Mouse (Mus musculus): ENCODE data around the gene Mdga2.

The Mdga2 gene

DNA sequence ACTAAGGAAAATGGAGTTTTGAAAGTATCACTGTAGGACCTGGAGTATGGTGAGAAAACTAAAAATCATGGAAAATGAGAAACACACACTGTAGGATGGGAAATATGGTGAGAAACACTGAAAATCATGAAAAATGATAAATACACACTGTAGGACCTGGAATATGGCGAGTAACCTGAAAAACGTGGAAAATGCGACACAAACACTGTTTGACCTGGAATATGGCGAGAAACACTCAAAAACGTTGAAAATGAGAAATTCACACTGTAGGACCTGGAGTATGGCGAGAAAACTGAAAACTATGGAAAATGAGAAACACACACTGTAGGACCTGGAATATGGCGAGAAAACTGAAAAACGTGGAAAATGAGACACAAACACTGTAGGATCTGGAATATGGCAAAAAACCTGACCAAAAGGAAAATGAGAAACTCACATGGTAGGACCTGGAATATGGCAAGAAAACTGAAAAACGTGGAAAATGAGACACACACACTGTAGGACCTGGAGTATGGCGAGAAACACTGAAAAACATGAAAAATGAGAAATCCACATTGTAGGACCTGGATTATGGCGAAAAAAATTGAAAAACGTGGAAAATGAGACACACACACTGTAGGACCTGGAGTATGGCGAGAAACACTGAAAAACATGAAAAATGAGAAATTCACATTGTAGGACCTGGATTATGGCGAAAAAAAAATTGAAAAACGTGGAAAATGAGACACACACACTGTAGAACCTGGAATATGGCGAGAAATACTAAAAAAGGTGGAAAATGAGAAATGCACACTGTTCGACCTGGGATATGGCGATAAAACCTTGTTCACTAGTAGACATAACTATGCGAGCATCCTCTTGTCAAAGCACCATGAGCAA lies 163.0 kb downstream of the Mdga2 start:
- peak; percentile 56 for DNase-seq (ENCODE audit: inconsistent ontology term)

DNA sequence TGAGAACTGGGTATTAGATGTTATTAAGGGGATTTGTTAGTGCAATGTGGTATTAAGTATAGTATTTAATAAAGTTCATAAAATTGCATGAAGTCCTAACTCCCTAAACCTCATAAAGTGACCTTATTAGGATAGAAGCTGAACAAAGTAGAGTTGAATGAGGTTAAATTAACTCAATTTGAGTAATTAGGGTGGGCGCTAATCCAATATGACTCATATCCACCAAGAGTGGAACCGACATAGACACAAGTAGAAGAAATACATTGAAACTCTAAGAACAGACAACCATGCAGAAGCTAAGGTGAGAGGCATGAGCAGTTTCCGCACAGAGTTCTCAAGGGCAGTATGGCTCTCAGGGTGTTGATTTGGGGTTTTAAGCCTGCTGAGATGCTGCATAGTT lies 165.7 kb downstream of the Mdga2 start:
- peak; percentile 75 for DNase-seq (ENCODE audit: inconsistent ontology term)

DNA sequence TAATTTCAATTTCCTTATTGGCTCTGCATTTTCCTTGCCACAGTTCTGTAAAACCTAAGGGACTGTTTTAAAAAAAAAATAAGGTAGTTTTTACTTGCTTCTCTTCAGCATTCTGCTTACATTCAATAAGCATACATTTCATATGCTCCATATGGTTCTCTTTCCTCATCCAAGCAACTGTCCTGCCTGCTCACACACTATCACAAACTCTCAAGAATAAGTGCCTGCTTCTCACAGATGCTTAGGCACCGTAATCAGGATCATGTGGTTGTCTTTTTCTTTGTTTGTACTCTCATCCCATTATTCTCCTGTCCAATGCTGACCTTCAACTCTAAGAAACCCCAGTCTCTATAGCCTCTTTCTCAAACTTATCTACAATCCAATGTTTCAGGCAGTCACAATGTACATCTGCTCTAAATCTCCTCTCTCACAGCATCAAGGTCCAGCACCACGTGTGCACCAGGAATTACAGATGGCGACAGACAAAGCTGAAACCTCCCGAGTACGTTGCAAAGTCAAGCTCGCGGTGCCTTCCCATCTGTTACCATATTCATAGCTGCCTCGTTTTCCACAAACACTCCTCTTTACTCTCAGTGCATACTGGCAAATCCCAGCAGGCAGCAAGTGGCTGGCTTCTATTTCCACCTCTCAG lies 177.1 kb downstream of the Mdga2 start:
- no peak for DNase-seq (ENCODE audit: inconsistent ontology term)

GRCm38 (mm10) chr12:67041865-67042264 lies 180.5 kb downstream of the Mdga2 start:
- DNase-seq (ENCODE audit: inconsistent ontology term), result no peak

DNA sequence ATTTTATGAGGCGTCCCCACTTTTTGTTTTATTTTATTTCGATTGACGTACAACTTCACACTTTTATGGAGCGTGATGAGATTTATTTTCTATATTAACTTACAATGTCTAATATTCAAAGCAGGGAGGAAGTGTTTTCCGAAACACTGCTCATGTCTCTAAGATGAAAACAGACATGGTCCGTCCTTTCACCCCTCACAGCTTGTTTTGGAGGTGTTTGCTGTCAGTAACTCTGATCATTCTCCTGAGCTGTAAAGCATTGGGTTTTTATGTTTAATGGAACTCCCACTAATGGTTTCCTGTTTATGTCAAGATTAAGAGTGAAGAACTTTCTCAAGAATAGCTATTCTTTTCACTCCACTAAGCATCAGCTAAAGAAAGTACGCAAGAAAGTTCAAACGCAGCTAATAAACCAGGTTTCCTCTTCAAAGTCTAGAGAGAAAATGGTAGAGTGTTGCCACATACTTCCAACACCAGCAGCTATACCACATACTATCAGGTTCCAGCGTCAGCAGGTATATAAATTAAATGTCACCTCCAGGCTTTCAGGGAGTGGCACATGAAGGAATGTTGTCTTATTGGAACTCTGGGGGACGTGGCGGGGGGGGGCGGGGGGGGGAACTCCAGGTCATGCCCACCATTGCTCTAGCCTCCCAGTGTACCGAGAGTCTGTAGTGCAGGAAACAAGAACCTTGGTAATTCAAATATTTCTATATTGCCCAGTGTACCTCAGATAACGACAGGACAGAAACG lies 186.7 kb downstream of the Mdga2 start:
- DNase-seq (ENCODE audit: inconsistent ontology term), result no peak

DNA sequence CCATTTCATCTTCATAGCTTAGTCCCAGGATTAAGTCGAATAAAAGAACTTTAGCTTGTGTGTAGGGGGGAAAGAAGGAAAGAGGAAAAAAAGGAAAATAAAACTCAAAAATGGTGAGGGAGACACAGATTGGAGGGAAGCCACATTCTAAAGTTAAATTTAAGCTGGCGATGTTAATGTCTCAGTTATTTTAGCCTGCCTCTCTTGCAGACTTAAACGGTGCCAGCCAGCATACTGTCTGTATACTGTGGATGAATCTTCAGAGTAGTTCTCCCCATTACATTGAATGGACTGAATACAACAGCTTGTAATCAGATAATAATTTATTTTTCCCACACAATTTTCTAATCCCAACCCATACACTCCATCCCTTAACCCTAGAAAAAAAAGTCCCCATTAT lies 205.2 kb downstream of the Mdga2 start:
- no peak for DNase-seq (ENCODE audit: inconsistent ontology term)

DNA sequence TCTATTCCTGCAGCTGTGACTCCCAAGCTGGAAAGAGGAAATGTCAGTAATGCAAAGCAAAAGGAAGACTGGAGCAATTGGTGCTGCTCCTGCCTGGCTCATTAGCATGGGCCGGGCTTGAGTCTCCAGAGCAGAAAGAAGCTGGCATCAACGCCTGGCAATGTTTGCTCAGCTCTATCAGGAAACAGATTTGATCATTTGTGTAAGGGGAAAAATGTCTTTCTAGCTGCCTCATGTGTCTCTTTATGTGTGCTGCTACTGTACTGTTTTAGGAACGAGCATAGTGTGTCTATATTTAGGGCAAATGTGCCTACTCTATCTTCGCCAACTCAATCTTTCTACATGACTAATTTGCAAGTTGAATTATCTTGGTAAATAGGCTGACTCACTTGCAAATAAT lies 211.0 kb downstream of the Mdga2 start:
- DNase-seq (ENCODE audit: inconsistent ontology term), result peak; percentile 93

DNA sequence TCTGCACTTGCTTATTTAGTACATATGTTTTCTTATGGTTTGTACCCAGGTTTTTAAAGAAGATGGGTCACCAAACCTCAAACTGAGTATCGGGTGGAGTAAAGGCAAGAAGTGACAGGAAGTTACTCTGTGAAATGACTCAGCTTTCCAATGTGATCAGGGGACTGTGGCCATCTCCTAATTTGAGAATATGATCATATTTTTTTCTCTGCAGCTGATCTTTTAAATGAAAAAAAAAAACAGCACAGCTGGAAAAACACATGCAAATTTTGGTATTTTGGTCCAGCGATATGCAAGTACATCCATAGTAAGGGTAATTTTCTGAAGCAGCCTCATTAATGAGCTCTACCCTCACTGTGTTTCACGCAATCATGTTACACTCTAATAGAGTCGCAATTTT lies 212.0 kb downstream of the Mdga2 start:
- DNase-seq (ENCODE audit: inconsistent ontology term), result no peak

DNA sequence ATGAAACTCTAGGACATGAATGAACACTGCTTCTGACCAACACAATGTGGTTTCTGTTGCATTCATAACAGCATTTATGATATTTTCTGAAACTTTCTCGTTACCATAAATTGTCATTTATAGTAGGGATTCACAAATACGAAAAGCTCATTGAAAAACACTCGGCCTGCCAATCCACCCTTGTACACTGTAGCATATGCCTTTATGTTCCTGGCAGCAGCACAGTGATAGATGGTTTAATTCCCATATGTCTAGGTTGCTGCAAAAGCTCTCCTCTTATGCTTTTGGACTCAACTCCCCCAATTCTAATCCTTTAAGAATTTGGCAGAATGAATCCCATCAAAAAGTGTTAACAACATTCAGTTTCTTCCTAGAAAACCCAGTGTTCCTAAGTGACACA lies 213.2 kb downstream of the Mdga2 start:
- no peak for DNase-seq (ENCODE audit: inconsistent ontology term)

GRCm38 (mm10) chr12:66954129-66954528 lies 268.2 kb downstream of the Mdga2 start:
- DNase-seq (ENCODE audit: inconsistent ontology term), result peak; percentile 20

DNA sequence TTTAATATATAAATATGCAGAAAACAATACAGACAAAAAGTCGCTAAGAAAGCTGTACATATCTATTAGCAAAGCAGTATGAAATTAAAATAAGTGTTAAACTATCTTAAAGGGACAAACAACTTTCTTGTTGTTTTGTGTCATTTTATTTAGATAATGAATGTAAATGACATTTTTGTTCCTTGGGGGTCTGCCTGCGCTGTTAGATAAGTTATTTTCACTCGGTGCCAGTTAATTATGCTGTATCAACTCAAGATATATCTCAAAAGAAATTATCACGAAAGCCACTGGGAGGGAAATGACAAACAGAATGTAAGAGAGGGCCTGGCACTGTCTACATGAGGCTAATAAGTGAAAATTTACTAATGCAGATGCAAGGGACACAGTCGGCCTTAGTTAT lies 306.6 kb downstream of the Mdga2 start:
- DNase-seq (ENCODE audit: inconsistent ontology term), result no peak

DNA sequence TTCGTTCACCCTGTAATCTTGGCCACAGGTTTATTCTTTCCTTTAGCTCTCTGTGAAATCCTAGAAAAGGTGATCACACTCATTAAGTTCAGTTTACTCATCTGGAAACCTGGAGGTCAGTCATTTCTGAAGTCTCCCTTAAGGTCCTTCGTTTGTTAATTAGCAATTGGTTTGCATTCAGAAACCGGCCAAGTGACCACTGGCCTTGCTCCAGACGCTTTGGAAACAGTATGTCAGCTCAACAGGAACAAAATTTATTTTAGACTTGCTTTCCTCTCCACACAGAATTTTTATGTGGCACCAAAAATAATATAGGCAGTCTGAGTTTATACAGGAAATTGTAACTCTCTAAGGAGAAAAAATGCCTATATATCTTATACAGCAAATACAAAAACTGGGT lies 323.0 kb downstream of the Mdga2 start:
- peak; percentile 13 for DNase-seq (ENCODE audit: inconsistent ontology term)

GRCm38 (mm10) chr12:66896790-66897189 lies 325.6 kb downstream of the Mdga2 start:
- DNase-seq (ENCODE audit: inconsistent ontology term), result no peak

DNA sequence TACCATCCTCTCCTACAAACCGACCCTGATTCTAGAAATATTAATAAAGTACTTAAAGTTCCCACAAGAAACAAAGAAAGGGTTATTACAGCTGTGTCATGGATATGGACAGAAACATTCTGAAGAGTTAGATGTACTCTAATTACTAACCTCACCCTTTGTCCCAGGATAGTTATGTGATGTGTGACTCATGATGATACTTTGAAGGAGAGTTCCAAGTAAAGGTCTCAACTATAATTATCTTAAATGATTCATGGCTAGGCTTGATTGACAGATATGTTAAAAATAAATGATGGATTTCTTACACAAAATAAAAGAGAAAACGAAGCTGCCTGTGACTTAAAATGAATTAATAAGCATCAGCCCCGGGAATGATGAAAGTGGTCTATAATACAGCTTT lies 332.1 kb downstream of the Mdga2 start:
- DNase-seq (ENCODE audit: inconsistent ontology term), result peak; percentile 75

DNA sequence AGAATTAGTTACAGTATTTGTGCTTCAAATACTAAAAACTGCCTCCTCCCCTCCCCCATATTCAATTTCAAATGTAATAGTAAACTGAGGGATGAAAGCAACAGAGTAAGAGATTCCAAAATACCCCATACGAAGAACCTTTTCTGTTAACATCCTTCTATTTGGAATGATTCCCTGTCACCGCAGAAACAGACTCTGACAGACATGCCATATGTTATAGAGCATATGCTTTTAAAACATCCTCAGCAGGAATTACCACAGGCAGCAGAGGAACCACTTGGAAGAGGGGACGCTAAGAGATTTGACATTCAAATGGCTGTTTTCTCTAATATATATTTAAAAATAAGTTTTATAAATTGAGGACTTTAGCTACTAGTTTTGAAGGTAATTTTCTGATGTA lies 333.1 kb downstream of the Mdga2 start:
- DNase-seq (ENCODE audit: inconsistent ontology term), result no peak

GRCm38 (mm10) chr12:66888636-66889035 lies 333.7 kb downstream of the Mdga2 start:
- DNase-seq (ENCODE audit: inconsistent ontology term), result peak; percentile 62

- DNase-seq (ENCODE audit: inconsistent ontology term), result no peak
These were observed 356.1 kb downstream of the Mdga2 start for GRCm38 (mm10) chr12:66866199-66866598.

DNA sequence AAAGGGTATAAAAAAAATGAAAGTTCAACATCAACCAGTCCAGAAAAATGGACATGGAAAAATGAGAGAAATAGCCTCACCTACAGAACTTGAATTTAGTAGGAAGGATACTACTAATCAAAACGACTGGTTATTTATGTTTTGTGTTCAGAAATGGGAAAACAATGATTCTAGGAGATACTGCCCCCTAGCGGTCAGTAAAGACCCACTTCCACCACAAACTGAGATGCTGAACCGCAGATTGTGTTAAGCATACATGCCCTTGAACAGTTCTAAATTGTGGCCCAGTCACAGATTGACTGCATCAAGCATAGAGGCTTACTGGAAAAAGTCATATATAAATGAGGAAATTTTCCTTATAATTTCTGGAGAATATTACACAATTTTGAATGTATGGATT lies 369.2 kb downstream of the Mdga2 start:
- DNase-seq (ENCODE audit: inconsistent ontology term), result peak; percentile 5

- DNase-seq (ENCODE audit: inconsistent ontology term), result peak; percentile 39
These were observed 382.0 kb downstream of the Mdga2 start for GRCm38 (mm10) chr12:66840336-66840735.

DNA sequence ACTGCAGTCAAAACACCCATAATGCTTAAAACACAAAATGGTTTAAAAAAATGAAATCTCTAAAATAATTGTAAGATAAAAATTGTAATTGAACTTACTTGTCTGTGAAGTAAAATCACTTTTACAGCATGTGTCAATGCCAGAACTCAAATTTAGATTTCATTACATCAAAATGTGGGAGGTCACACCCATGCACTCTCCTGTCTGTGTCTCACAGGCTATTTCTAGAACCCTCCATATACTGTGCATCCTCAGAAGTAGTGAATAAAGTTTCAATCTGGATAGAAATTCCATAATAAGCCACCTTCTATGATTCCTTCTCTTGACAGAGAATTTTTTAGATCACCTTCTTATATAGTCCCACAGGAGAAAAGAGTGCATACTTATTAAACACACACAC lies 466.7 kb downstream of the Mdga2 start:
- DNase-seq (ENCODE audit: inconsistent ontology term), result no peak

- DNase-seq (ENCODE audit: inconsistent ontology term), result peak; percentile 57
These were observed 487.8 kb downstream of the Mdga2 start for GRCm38 (mm10) chr12:66734536-66734935.

DNA sequence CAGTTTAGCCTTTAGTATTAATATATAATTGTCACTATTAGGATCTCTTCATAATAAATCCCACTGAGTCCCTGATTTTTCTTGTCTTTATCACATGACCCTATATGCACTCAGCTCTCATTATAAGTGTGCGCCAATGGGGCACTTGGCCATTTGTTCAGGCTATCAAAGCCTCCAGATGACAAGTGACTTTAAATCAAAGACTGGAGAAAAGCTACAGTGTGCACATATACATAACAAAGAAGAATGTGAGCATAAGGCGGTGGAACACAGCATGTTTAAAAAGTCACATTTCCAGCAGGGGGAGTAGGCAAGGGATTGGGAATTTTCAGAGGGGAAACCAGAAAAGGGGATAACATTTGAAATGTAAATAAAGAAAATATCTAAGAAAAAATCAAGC lies 497.9 kb downstream of the Mdga2 start:
- no peak for DNase-seq (ENCODE audit: inconsistent ontology term)

GRCm38 (mm10) chr12:66708334-66708733 lies 514.0 kb downstream of the Mdga2 start:
- no peak for DNase-seq (ENCODE audit: inconsistent ontology term)
